Mouse (Mus musculus) cerebellum, postnatal 10 days (tissue): ENCODE measurements around the gene Hils1.

Source experiments
- DNase-seq, 2 experiments: peaks; one replicate each; pipeline ENCODE4 v3.0.0; 2021; ENCODE audit warnings: mixed read lengths in 2 of 2

Hils1 gene

GRCm38 (mm10) chr11:94989562-94990017 is 22.2 kb downstream of the Hils1 start:
- DNase-seq = peak; percentile 91 to 92

DNA sequence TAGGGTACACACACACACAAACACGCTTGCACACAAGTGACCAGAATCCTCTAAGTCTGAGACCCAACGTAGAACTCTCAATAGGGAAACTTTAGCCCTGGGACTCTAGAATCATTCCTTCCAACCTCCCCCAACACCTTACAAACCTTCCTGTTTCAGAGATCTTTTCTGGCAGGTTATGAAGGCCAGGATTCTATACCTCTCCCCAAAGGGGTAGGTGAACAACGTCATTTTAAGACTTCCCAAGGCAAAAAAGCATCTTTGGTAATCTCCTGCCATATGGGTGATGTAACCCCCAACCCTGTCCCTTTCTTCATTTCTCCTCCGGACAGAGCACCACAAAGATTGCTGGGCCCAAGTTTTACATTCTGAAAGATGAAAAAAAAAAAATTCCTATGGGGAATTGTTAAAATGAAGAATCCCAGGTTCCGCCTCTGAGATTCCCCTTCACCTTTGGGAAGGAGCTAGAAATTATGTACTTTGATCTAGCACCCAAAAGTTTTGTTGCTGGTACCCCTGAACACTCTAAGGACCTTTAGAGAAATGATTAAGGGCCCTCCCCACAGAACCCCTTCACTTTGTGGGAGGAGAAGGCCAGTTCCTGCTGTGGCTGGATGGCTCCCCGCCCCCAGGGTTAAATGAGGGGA is 22.8 kb downstream of the Hils1 start:
- no peak for DNase-seq

- DNase-seq = peak; percentile 97
Observed at GRCm38 (mm10) chr11:94990749-94991577, 23.6 kb downstream of the Hils1 start, which contains the start of gene Ppp1r9b. Gene Ppp1r9b, plus strand, starts transcription at chr11:94991035.

GRCm38 (mm10) chr11:94991641-94992479 is 24.5 kb downstream of the Hils1 start:
- DNase-seq = peak; percentile 59 to 72

GRCm38 (mm10) chr11:94992480-94992753 is 25.0 kb downstream of the Hils1 start:
- no peak for DNase-seq

DNA sequence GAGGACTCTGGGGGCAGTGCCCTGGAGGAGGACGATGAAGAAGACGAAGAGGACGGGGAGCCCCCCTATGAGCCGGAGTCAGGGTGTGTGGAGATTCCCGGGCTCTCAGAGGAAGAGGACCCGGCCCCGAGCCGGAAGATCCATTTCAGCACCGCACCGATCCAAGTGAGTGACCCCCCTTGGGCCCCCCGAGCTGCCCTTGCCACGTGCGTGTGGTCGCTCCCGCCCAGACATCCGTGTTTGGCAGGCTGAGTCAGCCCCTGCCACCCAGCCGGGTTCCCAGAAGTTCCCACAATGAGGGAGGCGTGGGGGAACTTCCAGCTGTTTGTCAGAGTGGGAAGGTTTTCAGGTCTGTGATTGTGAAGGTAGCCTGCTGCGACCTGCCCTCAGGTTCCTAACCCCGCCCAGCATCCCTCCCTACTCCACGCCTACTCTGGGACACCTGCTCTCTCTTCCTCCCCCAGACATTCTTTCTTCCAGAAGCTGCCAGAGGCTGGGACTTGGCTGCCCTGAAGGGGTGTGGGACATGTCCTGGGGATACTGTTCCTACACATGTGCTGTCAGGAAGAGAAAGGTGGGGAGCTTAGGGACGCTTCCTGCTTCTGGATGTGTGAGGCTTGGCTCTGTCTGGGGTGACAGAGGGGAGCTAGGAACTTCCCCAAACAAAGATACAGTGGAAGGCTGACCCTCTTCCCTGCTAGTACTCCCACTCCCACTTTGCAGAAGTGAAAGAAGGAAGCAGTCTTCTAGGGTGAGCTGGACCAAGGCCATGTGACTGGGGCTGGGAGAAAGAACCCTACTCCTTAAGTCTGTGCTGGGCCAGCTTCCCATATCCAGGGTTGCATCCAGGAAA is 25.6 kb downstream of the Hils1 start:
- peak in 1 of 2 experiments; percentile 58 for DNase-seq

GRCm38 (mm10) chr11:94994208-94994814 is 26.9 kb downstream of the Hils1 start:
- peak; percentile 44 to 59 for DNase-seq

GRCm38 (mm10) chr11:94994947-94995772 is 27.8 kb downstream of the Hils1 start:
- peak in 1 of 2 experiments; percentile 14 for DNase-seq

GRCm38 (mm10) chr11:94996101-94996500 is 28.7 kb downstream of the Hils1 start:
- DNase-seq = peak in 1 of 2 experiments; percentile 50

DNA sequence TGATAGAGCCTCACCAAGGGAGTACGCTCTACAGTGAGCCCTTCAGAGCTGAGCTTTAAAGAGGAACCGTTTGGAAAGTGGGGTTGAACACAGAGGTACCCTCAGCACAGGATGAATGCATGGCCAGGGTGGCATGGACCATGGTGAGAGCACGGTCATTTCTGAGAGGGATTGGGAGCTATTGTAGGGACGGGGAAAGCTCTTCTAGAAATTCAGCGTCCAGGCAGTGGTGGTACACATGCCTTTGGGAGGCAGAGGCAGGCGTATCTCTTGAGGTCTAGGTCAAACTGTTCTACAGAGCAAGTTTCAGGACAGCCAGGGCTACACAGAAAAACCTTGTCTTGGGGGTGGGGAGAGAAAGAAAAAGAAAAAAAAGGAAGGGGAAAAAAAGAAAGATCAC is 29.6 kb downstream of the Hils1 start:
- DNase-seq = no peak

DNA sequence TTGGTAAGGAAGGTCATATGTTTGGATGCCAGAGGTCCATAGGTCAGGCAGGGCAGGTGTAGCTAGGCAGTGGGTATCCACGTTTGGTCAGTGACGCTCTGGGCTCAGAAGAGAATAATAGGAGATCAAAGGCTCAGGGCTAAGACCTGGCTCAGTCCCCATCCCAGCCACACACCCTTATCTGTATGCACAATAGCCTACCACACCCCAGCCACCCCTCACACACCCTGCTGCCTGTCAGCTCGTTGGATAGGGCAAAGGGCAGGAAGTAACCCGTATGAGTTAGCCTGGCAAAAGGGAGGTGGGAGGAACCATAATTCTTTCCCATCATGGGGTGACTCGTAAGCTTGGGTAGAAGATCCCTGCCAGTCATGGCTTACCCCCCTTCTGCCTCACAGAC is 30.2 kb downstream of the Hils1 start:
- DNase-seq = no peak

DNA sequence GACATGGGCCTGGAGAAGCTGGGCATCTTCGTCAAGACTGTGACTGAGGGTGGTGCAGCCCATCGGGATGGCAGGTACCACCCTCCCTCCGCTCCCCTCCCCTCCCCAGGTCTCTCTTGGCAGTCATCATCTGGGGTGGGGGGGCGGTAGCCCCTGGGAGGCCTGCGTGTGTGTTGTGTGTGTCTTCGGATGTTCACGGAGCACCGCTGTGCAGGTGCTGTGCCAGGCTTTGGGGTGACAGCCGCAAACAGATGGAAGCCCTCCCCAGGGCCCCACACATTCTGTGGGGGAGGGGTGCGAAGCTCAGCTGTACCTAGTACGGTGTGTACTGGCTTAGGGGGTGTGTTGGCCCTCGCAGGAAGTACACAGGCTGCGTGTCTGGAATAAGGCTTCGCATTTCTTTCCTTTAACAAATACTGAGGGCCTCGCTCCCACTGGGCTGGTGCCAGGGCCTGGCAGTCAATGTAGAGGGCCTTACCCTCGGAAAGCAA is 30.7 kb downstream of the Hils1 start:
- DNase-seq = peak; percentile 63 to 76

- peak in 1 of 2 experiments; percentile 24 for DNase-seq
Observed at GRCm38 (mm10) chr11:95000128-95000527, 32.7 kb downstream of the Hils1 start.

GRCm38 (mm10) chr11:95000548-95000947 is 33.2 kb downstream of the Hils1 start:
- DNase-seq = peak; percentile 66 to 67

DNA sequence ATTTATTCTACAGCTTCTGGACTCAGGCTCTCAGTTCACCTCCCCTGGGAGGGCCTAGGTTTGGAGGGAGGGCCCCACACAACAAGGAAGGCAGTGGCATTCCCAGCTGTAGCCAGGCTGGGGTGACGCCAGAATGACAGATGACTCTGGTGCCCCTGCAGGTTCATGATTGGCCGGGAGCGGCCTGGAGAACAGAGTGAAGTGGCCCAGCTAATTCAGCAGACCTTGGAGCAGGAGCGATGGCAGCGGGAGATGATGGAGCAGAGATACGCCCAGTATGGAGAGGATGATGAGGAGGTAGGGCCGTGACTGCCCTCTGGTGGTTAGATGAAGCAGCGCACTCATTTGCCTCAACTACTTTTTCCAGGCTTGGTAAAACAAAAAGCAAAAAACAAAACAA is 33.7 kb downstream of the Hils1 start:
- DNase-seq = peak; percentile 94 to 96

DNA sequence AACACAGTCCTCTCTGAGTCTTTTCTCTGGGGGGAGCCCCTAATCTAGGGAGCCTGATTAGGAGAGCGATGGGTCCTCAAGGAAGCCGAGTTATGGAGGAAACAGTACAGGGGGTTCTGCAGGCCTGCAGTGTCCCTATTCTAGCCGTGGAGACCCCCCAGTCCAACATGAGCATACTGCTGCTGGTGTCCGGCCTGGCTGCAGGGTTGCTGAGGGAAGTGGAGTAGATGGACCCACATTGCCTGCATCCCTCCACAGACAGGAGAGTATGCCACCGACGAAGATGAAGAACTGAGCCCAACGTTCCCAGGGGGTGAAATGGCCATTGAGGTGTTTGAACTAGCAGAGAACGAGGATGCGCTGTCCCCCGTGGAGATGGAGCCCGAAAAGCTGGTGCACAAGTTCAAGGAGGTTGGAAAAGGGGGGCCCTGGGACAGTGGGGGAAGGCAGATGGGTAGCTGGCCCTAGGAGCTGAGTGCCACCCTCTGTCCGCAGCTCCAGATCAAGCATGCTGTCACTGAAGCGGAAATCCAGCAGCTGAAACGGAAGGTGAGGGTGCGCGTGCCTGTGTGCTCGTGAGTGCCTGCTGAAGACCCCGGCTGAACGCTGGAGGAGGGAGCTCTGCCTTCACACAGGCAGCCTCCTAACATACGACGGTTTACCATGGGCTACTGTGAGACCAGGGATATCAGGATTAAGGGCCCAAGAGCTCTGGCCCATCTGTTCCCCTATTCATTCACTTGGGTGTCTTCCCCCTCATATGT is 34.4 kb downstream of the Hils1 start:
- DNase-seq = peak in 1 of 2 experiments; percentile 29

DNA sequence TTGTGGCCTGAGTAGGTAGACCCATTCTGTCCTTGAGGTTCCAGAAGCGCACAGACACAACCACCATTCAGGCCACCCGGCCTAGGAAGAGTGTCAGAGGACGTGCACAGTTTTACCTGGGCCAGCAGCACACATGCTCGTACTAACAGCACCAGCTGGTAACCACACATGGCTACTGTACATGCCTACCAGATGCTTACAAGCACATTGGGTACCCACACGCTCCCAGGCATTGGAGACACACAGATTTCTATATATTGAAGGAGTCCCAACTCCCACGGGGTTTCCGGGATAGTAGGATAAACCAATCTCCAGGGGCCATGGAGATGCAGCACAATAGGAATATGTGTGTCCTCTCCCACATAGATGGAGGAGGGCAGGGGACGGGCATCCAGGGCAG is 35.3 kb downstream of the Hils1 start:
- DNase-seq = peak in 1 of 2 experiments; percentile 21

GRCm38 (mm10) chr11:95004136-95004936 is 36.9 kb downstream of the Hils1 start:
- peak in 1 of 2 experiments; percentile 46 for DNase-seq

GRCm38 (mm10) chr11:95004937-95005198 is 37.5 kb downstream of the Hils1 start:
- peak in 1 of 2 experiments; percentile 68 for DNase-seq
